Mouse (Mus musculus) stomach, embryonic 16.5 days (tissue): ENCODE measurements around the gene Mocs2. TPM values are rescaled to one million over a fixed set of nuclear protein-coding genes. Genes with fewer than 3 reads are reported as not detected.

ENCODE experiments used
- ATAC-seq: fragments of 200-750 bp; cut with Nextera tagmentation; 2 replicates; pipeline ENCODE4 v1.8.0; 2017; ENCODE audit warnings: moderate number of reproducible peaks, moderate TSS enrichment; ENCODE audit not compliant: insufficient read depth, low FRiP score
- H3K27ac ChIP-seq: fragments of 300-500 bp; sonication (generic); 2 replicates; pipeline ENCODE4 v1.5.1; 2014; ENCODE audit warnings: low read length
- H3K27me3 ChIP-seq: fragments of 300-500 bp; sonication (generic); 2 replicates; pipeline ENCODE4 v1.6.1; 2014; ENCODE audit warnings: low read length, control low read depth, mixed read lengths; ENCODE audit not compliant: control insufficient read depth, insufficient read depth
- H3K36me3 ChIP-seq: fragments of 300-500 bp; sonication (generic); 2 replicates; pipeline ENCODE4 v1.6.1; 2014; ENCODE audit warnings: low read length; ENCODE audit not compliant: control insufficient read depth, insufficient read depth
- H3K4me1 ChIP-seq: fragments of 300-500 bp; sonication (generic); 2 replicates; pipeline ENCODE4 v1.6.1; 2014; ENCODE audit warnings: low read length, control low read depth, mixed read lengths; ENCODE audit not compliant: control insufficient read depth, insufficient read depth
- H3K4me2 ChIP-seq: fragments of 300-500 bp; sonication (generic); 2 replicates; pipeline ENCODE4 v1.6.1; 2014; ENCODE audit warnings: low read depth, low read length, mixed read lengths
- H3K4me3 ChIP-seq: fragments of 300-500 bp; sonication (generic); replicated peaks from 2 replicates; pipeline ENCODE4 v1.5.1; 2014; ENCODE audit warnings: mild to moderate bottlenecking, low read length
- H3K9ac ChIP-seq: fragments of 300-500 bp; sonication (generic); 2 replicates; pipeline ENCODE4 v1.6.1; 2014; ENCODE audit warnings: low read length
- H3K9me3 ChIP-seq: fragments of 300-500 bp; sonication (generic); replicated peaks from 2 replicates; pipeline ENCODE4 v1.6.1; 2016; ENCODE audit warnings: low read length, control low read depth; ENCODE audit not compliant: control insufficient read depth
- WGBS: fragments of 180-500 bp; shearing (Covaris S2); extraction: QIAGEN DNeasy Blood & Tissue Kit; methylation state at CpG from one replicate; pipeline ENCODE4 v1.1.7; 2014; 5-methylcytosine and 5-hydroxymethylcytosine counted together
- polyA plus RNA-seq: library from polyadenylated mRNA; unstranded; fragments of >200 nt; fragmentation: Nextera tagmentation; extraction: Ambion mirVana; gene quantifications from 2 replicates; pipeline ENCODE4 v1.2.1, GENCODE M21; 2015

The Mocs2 gene
- polyA plus RNA-seq, 1 experiment from 2014 or later, result 98.5 TPM

- H3K4me3 ChIP-seq, result no peak overlapping the region
- no peak overlapping the region for H3K9ac ChIP-seq
- no peaks in the 10 kb centered on the region for H3K4me1 ChIP-seq
- no peaks in the 10 kb centered on the region for H3K36me3 ChIP-seq
- H3K27me3 ChIP-seq, result no peaks in the 10 kb centered on the region
- no peak for ATAC-seq
- H3K27ac ChIP-seq, result no peak overlapping the region
- no peak overlapping the region for H3K4me2 ChIP-seq
- 85% methylated on average over 6 of the region's 6 CpGs for WGBS
- no peaks in the 10 kb centered on the region for H3K9me3 ChIP-seq
Observed at GRCm38 (mm10) chr13:114874738-114875137, 56.7 kb downstream of the Mocs2 start.

- no peaks in the 10 kb centered on the region for H3K27me3 ChIP-seq
- no peak for ATAC-seq
- no peaks in the 10 kb centered on the region for H3K4me1 ChIP-seq
- H3K27ac ChIP-seq, result no peak overlapping the region
- H3K4me2 ChIP-seq, result no peak overlapping the region
- no peaks in the 10 kb centered on the region for H3K9me3 ChIP-seq
- WGBS, result 85% methylated on average over 2 of the region's 2 CpGs
- no peaks in the 10 kb centered on the region for H3K36me3 ChIP-seq
- no peak overlapping the region for H3K4me3 ChIP-seq
- no peak overlapping the region for H3K9ac ChIP-seq
Observed at GRCm38 (mm10) chr13:114876005-114876520, 58.0 kb downstream of the Mocs2 start.

- H3K4me2 ChIP-seq, result no peak overlapping the region
Observed at GRCm38 (mm10) chr13:114878667-114879066, 60.6 kb downstream of the Mocs2 start.

More at GRCm38 (mm10) chr13:114878667-114879066, 60.6 kb downstream of the Mocs2 start:
- no peak for ATAC-seq
- Histone ChIP-seq H3K4me3 (no peak overlapping the region), H3K27ac (no peak overlapping the region), H3K9me3 (no peaks in the 10 kb centered on the region), H3K4me1 (no peaks in the 10 kb centered on the region), H3K36me3 (no peaks in the 10 kb centered on the region), H3K9ac (no peak overlapping the region), H3K27me3 (no peaks in the 10 kb centered on the region)
- WGBS, result 70% methylated on average over 11 of the region's 11 CpGs

Other genes starting within 250 kb of the Mocs2 start
- 6.7 TPM in 2 replicates for gene Itga2, start 113.9 kb downstream of the Mocs2 start, polyA plus RNA-seq